Mouse (Mus musculus) brain, embryonic 18.5 days (tissue): ENCODE results near the gene Slc22a26.
"Not testable (repeated sequence)": the region's sequence is repeated elsewhere in the genome, so short reads cannot be mapped to it uniquely, and the experiment has no call there.

Experiments
- DNase-seq: peaks from one replicate; pipeline ENCODE4 v3.0.0-alpha.2; 2012; ENCODE audit warnings: low read depth, low spot score

Slc22a26 gene

GRCm38 (mm10) chr19:7802571-7802970 is at the start of gene Slc22a26:
Gene Slc22a26 (minus strand): TSS chr19:7802667.
- no peak for DNase-seq

GRCm38 (mm10) chr19:7829851-7830250 is 27.4 kb upstream of the Slc22a26 start:
- DNase-seq: no peak

- DNase-seq: no peak
These were observed 11.9 kb downstream of the Slc22a26 start for GRCm38 (mm10) chr19:7790571-7790970.

- no peak for DNase-seq
These were observed 27.2 kb downstream of the Slc22a26 start for GRCm38 (mm10) chr19:7775306-7775705.

GRCm38 (mm10) chr19:7766124-7766523 is 36.3 kb downstream of the Slc22a26 start:
- DNase-seq: no peak

- no peak for DNase-seq
These were observed 36.9 kb downstream of the Slc22a26 start for GRCm38 (mm10) chr19:7765599-7765998.

GRCm38 (mm10) chr19:7753371-7753770 is 49.1 kb downstream of the Slc22a26 start:
- not testable (repeated sequence) for DNase-seq
